Mouse (Mus musculus): ENCODE measurements at regions not wholly inside any gene's neighbourhood (a gene's known extent, or its start where the extent isn't known, plus 50 kb on each side); places are given as distances from the start of the nearest gene placed in this dataset.

- no peak for TF ChIP-seq TAL1 (conservative IDR thresholded peaks at IDR 0.05; ENCODE audit: low read depth, low read length)
- TF ChIP-seq CTCF (IDR thresholded peaks at IDR 0.05; ENCODE audit: low read depth, low read length), result no peak
- no peak for TF ChIP-seq GATA1 (IDR thresholded peaks at IDR 0.05; ENCODE audit: borderline replicate concordance, low read length)
These were observed 74.6 kb upstream of the Cdh11 start for GRCm38 (mm10) chr8:102860021-102860420.

Data from G1E (cell line).